Mouse (Mus musculus) NIH3T3 (cell line): Measurements from ENCODE around the gene Rmnd1.
A peak's percentile ranks its signal among the peaks of the same experiment; 100 is the strongest.

Experiments
- DNase-seq: peaks from one replicate; pipeline ENCODE4 v3.0.0-alpha.2; 2012; ENCODE audit warnings: low read depth

Rmnd1 gene

DNA sequence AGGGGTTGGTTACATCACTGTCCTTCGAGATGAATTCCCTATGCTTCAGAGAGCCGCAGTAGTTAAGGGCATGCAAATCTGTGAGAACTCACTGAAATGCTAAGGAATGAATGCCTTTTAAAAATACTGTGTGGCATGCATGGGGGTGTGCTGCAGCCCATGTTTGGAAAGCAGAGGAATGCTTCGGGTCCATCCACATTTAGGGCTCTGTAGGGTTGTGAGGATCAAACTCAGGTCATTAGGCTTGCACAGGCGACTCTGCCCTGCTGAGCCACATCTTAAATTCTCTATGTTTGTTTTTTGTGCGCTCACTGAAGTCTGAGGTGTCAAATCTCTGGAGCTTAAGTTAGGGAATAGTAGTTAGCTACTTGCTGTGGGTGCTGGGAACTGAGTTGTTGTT, 41.1 kb downstream of the Rmnd1 start:
- no peak for DNase-seq

DNA sequence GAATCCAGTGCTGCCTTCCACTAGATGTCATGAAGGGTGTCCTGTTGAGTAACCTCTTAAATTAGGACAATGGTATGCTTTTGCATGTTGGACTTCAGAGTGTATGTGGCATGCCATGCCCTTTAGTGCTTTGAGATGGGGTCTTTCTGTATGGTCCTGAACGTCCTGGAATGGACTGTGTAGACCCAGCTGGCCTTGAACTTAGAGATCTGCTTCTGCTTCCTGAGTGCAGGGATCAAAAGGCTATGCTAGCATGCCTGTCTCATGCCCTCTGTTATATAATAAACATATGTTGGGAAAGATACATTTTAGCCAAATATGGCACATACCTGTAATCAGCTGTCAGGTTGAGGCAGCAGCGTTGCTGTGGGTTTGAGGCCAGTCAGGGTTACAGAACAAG, 41.6 kb downstream of the Rmnd1 start:
- DNase-seq: no peak

DNA sequence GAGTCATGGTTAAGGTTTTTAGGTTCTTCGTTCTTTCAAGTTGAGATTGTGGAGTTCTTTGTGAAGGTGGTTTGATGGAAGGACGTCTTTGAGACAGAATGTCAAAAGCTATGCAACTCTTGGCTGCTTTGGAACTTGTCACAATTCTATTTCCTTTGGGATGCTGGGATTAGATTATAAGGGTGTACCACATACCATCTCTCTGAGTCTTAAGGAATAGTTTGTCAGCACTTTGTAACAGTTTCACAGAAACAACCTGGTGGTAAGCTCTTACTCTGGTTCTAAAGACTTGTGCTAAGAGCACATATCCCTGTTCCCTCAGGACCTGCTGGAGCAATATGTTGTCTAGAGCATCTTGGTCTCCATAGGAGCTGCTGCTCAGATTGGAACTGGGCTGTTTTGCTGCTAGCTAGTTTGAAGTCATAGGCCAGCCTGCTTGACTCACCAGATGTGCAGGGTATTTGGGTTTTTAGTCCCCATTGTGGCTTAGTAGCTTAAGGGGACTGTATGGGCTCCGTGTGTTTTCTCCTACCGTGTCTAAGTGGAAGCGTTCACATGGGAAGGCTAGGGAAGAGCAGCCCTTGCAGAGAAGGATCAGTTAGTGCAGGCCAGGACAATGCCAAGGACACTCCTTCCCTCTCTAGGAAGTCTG, 42.6 kb downstream of the Rmnd1 start:
- peak; percentile 39 for DNase-seq

DNA sequence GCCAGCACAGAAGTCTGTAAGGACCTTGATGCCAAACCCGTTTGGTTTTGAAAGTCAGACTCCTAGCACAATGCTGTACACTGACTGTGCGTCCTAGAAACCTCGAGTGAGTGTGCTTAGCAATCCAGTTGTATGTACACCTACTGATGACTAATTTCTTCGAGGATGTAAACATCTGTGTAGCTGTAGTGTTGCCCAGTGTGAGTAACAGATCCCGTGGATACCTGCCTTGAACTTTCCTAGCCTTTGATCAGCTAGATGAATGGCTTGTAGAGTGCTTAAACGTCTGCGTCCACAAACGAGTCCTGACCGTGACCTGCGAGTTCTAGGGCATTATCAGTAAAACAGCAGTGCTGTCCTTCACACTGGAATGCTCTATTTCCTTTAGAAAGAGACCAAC, 43.2 kb downstream of the Rmnd1 start:
- peak; percentile 63 for DNase-seq

DNA sequence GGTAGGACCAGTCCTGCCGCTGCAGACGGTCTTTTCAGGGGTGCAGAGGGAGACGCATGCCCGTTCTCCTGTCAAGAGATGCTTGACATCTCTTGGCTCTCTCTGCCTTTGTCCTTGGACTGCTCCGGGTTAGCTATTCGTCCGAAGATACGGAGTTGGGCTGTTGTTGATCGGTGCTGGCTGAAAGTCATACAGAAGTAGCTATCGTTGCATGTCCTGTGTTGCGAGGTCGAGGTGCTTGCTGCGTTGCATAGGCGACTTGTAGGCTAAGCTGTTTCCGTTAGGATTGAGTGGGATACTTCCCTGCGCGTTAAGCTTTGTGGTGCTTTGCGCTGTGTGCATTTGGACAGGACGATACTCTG, 43.8 kb downstream of the Rmnd1 start:
- DNase-seq: no peak

DNA sequence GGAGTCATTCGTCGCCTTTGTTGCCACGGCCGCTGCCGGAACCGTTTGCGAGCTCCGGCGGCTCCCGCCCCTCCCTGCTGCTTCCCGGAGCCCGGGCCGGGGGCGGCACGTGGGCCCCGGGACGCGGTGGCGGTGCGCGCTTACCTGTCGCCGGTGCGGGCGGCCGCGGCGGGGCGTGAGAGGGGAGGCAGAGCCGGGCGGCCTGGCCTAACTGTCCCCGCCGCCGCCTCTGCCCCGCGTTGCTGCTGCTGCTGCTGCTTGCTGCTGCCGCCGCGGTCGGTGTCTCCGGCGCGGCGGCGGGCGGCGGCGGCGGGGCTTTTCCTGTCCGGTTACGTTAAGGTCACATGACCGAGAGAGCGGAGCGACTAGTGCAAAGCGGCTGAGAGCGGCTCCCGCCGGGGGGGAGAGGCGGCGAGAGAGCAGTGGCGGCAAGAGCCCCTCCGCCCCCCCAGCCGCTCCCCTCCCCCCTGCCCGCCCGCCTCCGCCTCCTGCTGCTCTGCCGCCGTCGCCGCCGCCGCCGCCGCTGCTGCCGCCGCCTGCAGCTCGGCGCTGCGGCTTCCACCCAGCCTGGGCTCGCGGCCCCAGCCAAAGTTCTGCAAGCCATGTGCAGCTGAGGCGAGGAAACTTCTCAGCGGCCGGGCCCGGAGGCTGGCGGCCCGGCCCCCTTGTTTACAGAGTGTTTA, 44.3 kb downstream of the Rmnd1 start, which contains the start of gene Zbtb2:
Gene Zbtb2 (minus strand): TSS at position 408 of the 683 bp plus-strand sequence.
- DNase-seq: peak; percentile 78

DNA sequence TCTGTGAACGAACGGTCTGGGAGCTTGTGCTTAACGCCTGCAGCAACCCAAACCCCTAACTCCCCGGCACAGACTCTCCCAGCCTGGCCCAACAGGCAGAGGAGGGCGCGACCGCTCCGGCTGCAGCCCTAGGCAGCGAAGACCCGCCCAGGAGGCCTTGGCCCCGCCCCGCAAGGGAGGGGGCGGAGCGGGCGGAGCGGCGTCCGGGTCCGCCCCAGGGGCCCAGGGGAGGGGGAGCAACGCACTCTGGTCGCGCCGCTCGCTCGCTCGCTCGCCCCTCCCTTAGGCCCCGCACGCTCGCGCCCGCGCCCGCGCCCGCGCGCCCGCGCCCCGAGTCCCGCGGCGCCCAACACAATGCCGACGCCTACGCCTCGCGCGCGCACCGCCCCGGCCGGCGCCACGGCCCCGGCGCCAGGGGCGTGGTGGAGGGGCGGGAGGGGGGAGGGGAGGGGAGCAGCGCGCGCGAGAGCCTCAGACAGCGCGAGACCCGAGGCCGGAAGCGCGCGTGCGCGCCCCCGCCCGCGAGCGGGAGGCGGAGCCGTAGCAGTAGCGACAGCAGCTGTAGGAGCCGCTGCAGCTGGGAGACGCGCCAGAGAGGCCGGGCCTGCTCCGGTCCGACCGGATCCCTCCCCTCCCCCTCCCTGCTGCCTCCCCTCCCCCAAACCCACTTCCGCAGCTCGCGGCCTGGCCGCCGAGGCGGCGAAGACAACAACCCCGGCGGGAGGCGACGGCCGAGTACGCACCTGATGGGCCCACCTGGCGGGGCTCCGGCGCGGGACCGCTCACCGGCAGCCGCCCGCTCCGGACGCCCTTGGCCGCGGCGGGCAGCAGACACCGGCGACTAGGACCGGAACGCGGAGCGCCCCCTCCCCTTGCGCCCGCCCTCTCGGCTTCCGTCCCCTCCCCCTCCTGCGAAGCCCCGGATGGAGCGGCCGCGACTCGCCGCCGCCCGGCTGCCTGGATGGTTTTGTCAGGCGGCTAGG, 45.3 kb downstream of the Rmnd1 start:
- peak; percentile 99 for DNase-seq

DNA sequence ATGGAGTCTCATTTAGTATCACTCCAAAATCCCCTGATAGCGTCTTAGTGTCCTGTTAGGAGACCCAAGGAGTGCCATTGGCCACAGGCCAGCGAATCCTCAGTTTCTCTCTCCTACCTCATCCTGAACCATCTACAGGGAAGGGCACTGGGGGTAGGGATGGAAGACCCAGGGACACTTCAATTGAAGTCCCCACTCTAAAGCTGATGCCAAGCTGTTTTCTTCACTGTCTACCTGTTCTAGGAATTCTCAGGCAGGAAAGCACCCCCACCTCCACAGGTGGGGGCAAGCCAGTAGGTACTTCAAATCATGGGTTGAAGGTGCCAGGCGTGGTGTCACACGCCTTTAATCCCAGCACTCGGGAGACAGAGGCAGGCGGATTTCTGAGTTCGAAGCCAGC, 47.9 kb downstream of the Rmnd1 start:
- DNase-seq: no peak

DNA sequence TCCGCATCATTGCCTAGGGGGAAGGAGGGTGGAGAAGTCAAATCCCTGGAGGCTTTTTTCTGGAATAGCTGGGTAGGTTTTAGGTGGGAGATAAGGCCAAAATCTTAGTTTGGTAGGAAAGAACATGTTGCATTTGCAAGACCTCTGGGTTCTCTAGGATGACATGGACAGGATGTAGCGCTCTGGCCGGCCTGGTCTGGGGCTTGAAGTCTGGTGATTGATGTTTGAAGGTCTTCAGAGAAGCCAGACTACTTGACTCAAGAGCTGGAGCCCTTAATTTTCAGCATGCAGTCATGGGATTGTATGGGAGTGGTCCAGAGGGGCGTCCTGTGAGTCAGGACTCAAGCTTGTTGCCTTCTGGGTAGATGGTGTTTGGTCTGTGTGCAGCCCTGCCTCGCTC, 51.4 kb downstream of the Rmnd1 start:
- peak; percentile 46 for DNase-seq

DNA sequence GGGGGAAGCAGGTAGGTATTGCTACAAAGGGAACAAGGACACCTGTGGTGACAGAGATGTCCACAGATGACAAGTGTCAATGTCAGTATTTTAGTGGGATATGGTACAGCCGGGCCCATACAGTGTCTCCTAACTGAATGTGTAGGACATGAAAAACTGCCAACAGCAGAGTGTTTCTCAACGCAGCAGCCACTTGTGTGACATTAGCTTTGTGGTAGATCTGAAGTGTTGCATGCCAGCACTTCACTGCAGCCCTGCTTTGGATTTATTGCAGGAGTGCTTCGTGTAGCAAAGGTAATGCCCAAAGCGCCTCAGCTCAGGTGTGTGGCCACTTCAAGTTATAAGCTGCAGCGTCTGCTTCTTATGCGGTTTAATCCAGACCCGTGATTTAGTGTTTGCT, 55.3 kb downstream of the Rmnd1 start:
- no peak for DNase-seq

DNA sequence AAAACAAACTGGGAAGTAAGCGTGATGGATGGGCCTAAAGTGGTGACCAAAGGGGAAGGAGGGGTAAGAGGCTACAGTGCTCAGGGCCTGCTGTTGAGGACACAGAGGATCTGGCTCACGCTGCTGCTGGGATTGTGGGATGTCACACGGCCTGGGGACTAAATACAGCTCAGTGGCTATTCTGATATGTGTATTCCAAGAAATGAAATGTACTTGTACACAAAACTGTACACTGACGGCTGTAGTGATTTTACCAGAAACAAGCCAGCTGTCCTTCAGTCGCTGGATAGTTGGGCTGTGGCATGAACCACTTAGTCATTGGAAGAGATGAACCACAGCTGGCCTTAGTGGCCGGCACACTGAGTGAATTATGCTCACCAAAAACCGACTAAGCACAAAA, 55.7 kb downstream of the Rmnd1 start:
- DNase-seq: no peak

DNA sequence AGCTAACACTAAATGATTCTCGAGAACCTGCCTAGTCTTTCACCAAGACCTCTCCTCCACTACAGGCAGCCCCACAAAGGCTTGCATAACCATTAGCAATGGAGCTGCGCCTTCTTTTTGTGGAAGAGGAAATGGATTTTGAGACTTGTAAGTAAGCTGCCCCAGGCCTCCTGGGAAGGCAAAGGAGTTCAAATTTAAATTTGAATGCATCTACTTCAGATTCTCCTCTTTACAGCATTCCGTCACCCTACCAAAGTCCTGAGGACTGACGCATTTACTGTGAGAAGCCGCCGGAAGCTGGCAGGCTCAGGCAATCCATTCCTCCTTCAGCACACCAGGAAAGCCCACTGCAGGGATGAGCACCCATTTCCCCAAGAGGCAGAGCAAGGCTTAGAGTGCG, 56.9 kb downstream of the Rmnd1 start:
- DNase-seq: no peak

DNA sequence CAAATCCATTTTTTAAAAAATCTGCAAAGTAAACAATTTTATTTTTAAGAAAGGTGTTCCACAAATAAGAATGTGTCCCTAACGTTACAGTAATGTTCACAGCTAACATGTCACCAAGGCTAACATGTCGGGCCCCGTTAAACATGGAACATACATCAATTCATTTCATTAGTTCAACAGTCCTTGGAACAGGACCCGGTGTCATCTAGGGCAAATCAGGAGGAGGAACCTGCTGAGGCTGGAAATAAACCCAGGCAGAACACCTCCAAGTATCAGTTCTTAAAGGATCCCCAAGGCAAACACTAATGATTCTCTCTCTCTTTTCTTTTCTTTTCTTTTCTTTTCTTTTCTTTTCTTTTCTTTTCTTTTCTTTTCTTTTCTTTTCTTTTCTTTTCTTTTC, 57.5 kb downstream of the Rmnd1 start:
- no peak for DNase-seq

DNA sequence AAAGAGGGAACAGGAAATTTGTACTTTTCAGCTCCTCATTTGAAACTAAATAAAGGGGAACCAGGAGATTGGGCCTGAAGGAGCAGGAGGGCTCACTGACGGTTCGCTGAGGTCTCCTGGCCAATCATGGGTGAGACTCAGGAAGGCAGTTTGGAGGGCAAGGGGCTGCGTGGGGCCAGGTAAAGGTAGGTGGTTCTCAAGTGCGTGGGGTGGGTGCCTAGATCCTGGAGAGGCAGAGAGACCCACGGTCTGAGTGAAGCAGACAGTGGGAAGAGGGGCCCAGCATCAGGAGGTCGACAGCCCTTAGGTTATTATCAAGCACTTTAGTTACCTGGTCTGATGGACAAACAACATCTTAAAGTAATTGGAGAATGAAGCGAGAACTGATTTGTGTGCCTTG, 57.9 kb downstream of the Rmnd1 start:
- DNase-seq: no peak

DNA sequence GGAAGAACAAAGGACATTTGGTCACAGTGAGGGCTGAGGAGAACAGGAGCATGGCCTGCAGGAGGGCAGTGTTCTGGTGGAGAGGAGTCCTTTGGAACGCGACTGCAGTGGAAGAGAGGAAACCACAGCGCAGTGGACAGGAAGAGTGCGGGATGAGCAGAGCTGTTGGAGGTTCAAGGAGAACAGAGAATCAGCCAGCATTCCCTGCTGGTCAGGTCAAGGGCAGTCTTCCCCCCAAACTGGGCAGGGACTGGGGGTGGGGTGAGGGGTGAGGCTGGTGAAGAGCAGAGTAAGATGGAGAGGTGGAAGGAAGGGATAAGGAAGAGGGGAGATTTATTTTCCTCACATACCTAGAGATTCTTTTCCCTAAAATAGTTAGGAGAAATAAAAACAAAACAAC, 58.6 kb downstream of the Rmnd1 start:
- DNase-seq: no peak

DNA sequence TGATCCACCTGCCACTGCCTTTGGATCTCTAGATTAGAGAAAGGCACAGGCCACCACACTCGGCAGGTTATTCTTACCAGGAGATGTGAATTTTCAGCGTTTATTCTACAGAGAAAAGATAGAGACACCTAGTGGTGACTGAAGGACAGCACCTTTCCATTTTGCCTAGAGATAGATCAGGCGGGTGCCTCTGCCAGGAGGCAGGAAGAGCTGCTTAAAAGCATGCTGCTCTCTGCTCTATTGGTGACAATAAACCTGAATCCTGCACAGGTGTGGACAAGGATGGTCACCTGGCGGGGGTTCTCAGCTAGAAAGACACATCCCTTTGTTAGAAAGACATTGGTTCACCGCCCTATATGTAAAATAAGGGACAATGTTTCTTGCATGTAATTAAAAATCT, 60.2 kb downstream of the Rmnd1 start:
- peak; percentile 78 for DNase-seq

DNA sequence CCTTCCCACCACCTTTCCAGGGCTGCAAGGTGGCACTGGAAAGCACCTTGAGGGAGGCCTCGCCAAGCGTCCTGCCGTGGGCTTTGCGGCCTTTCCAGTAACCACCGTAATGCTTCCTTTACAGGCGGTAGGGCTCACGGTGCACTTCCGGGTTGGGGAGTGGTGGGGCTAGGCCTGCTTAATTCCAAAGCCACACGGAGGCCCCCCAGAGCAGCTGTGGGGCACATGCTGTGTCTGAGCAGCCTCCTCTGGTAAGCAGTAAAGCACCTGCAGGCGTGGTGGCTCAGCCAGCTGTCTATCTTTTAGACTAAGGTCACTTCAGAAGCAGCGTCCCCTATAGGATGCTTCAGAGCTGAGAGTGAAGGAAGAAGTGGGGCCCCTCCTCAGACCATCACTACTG, 62.1 kb downstream of the Rmnd1 start:
- DNase-seq: no peak

DNA sequence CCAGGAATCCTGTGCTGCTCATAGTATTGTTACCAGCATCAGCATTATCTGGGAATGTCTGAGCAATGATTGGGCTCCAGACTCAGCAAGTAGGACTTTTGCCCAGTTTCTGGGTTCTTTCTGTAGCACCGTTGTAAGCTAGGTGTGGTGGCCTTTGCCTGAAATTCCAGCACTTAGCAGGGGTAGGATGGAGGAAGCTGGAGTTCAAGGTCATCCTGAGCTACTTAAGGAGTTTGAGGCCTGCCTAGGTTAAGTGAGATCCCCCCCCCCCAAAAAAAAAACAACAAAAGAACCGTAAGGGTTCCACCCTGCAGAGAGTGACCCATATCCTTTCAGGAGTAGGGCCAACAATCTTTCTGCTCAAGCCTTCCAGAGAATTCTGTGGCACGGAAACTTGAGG, 67.6 kb downstream of the Rmnd1 start:
- no peak for DNase-seq

DNA sequence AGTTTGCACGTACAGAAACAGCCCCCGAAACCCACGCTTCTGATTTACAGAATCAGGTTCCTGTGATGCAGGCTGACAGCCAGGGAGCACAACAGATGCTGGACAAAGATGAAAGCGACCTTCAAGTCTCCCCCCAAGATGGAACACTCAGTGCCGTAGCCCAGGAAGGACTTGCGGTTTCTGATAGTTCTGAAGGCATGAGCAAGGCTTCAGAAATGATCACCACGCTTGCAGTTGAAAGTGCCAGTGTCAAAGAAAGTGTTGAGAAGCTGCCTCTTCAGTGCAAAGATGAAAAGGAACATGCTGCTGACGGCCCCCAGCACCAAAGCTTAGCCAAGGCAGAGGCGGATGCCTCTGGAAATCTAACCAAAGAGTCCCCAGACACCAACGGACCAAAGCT, 74.8 kb downstream of the Rmnd1 start:
- DNase-seq: no peak

DNA sequence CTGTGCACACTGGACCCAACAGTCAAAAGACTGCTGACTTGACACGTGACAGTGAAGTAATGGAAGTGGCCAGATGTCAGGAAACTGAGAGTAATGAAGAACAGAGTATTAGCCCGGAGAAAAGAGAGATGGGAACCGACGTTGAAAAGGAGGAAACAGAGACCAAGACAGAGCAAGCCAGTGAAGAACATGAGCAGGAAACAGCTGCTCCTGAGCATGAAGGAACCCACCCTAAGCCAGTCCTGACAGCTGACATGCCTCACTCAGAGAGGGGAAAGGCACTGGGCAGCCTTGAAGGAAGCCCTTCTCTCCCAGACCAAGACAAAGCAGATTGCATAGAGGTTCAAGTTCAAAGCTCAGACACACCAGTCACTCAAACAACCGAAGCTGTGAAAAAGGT, 75.5 kb downstream of the Rmnd1 start:
- DNase-seq: no peak

DNA sequence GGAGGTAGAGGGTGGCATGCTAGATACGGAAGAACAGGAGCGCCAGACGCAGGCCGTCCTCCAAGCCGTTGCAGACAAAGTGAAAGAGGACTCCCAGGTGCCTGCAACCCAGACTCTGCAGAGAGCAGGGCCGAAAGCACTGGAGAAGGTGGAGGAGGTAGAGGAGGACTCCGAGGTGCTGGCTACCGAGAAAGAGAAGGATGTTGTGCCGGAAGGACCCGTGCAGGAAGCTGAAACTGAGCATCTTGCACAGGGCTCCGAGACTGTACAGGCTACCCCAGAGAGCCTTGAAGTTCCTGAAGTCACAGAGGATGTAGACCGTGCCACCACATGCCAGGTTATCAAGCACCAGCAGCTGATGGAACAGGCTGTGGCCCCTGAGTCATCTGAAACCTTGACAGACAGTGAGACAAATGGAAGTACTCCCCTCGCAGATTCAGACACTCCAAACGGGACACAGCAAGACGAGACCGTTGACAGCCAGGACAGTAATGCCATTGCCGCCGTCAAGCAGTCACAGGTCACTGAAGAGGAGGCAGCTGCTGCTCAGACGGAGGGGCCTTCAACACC, 76.2 kb downstream of the Rmnd1 start:
- no peak for DNase-seq
